Mouse (Mus musculus): ENCODE data around the gene Catsperd. TPM values are rescaled to one million over a fixed set of nuclear protein-coding genes. Genes with fewer than 3 reads are reported as not detected.

Gene Catsperd
- total and polyA plus RNA-seq, 2 experiments from 2014 or later = 0.99 to 1.5 TPM

DNA sequence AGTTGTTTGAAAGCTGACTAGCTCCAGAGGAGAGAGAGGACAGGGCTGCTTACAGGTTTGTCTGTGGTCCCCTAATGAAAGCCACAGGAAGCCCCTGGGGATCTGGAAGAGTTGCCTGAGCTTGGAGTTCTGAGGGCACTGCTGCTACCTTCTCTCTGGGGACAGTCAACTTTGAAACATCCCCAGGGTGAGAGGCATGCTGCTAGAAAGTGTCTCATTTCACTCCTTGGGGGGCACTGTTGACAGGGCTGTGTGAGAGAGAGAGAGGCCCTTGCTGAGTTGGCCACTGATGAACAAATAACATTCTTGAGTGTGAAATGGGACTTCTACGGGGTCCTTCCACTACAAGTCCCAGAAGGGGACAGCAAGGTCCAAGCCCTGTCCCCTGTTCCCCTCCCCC lies 40.2 kb upstream of the Catsperd start:
- no peak overlapping the region for H3K9ac ChIP-seq (replicated peaks; ENCODE audit: low read length, poor library complexity, severe bottlenecking)
- TF ChIP-seq CTCF (IDR thresholded peaks at IDR 0.05) = no peak
- no peak overlapping the region for H3K4me2 ChIP-seq (ENCODE audit: low read depth, low read length, poor library complexity, severe bottlenecking)
- H3K27me3 ChIP-seq (ENCODE audit: insufficient read depth, low read length) = no peaks in the 10 kb centered on the region
- DNase-seq (ENCODE audit: low spot score) (no peak), ATAC-seq (ENCODE audit: low FRiP score) (no peak)
- H3K4me3 ChIP-seq (ENCODE audit: low read depth, low read length) = no peak overlapping the region
- peaks cover 24% of the 10 kb centered on the region for H3K4me1 ChIP-seq (ENCODE audit: insufficient read depth, low read length)
- H3K36me3 ChIP-seq (ENCODE audit: insufficient read depth, low read length) = peaks cover 47% of the 10 kb centered on the region
- H3K9me3 ChIP-seq (ENCODE audit: low read length) = no peaks in the 10 kb centered on the region
- no peak overlapping the region for H3K27ac ChIP-seq (ENCODE audit: low read depth, low read length)
- WGBS = 67% methylated on average over 1 of the region's 1 CpGs

DNA sequence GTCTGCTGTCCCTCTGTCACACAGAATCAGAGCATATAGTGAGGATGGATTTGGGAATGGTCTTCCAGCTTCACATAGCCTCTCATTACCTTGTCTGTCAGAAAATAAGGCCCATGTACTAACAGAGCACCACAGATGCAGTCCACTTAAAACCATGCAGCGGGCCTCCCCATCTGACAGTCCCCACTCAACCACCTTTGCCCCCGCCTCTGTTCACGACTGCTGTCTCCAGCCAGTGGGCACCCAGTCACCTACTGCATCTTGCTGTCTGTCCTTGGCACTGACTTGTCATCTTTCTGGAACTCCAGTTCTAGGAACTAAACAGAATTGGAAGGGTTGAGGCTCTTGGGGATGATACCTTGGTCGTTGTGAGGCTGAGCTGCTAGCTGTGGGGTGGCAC lies 39.0 kb upstream of the Catsperd start:
- ATAC-seq (ENCODE audit: low FRiP score) = no peak
- H3K9ac ChIP-seq (replicated peaks; ENCODE audit: low read length, poor library complexity, severe bottlenecking) = no peak overlapping the region
- 97% methylated on average over 4 of the region's 4 CpGs for WGBS
- H3K4me2 ChIP-seq (ENCODE audit: low read depth, low read length, poor library complexity, severe bottlenecking) = no peak overlapping the region
- no peak for DNase-seq (ENCODE audit: low spot score)
- H3K9me3 ChIP-seq (ENCODE audit: low read length) = no peaks in the 10 kb centered on the region
- H3K4me1 ChIP-seq (ENCODE audit: insufficient read depth, low read length) = peaks cover 16% of the 10 kb centered on the region
- H3K36me3 ChIP-seq (ENCODE audit: insufficient read depth, low read length) = peaks cover 56% of the 10 kb centered on the region
- no peak for TF ChIP-seq CTCF (IDR thresholded peaks at IDR 0.05)
- H3K27me3 ChIP-seq (ENCODE audit: insufficient read depth, low read length) = no peaks in the 10 kb centered on the region
- no peak overlapping the region for H3K4me3 ChIP-seq (ENCODE audit: low read depth, low read length)
- H3K27ac ChIP-seq (ENCODE audit: low read depth, low read length) = no peak overlapping the region

DNA sequence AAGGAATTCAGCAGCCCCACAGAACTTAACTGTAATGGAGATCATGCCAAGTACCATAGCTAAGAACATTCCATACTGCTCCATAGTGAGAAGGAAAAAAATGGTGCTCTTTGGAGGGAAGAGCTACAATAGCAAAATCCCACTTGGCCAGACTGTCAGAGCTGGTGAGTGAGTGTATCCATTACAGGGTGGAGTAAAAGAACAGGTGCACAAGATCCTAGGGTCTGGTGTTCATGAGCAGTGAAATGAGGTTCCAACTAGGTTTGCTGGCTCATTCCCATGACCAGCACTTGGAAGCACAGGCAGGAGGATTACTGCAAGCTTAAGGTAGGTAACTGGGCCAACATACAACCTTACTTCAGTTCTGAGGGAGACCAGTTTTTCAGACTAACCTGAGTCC lies 35.4 kb upstream of the Catsperd start:
- no peaks in the 10 kb centered on the region for H3K27me3 ChIP-seq (ENCODE audit: insufficient read depth, low read length)
- peaks cover 88% of the 10 kb centered on the region for H3K36me3 ChIP-seq (ENCODE audit: insufficient read depth, low read length)
- H3K4me1 ChIP-seq (ENCODE audit: insufficient read depth, low read length) = 0 out of 2 replicates have a peak, but pooled peaks cover under 1% of the 10 kb centered on the region
- TF ChIP-seq CTCF (IDR thresholded peaks at IDR 0.05) = no peak
- H3K9ac ChIP-seq (replicated peaks; ENCODE audit: low read length, poor library complexity, severe bottlenecking) = no peak overlapping the region
- ATAC-seq (ENCODE audit: low FRiP score) (no peak), DNase-seq (ENCODE audit: low spot score) (no peak)
- no peak overlapping the region for H3K4me2 ChIP-seq (ENCODE audit: low read depth, low read length, poor library complexity, severe bottlenecking)
- H3K27ac ChIP-seq (ENCODE audit: low read depth, low read length) = no peak overlapping the region
- no peaks in the 10 kb centered on the region for H3K9me3 ChIP-seq (ENCODE audit: low read length)
- H3K4me3 ChIP-seq (ENCODE audit: low read depth, low read length) = no peak overlapping the region

DNA sequence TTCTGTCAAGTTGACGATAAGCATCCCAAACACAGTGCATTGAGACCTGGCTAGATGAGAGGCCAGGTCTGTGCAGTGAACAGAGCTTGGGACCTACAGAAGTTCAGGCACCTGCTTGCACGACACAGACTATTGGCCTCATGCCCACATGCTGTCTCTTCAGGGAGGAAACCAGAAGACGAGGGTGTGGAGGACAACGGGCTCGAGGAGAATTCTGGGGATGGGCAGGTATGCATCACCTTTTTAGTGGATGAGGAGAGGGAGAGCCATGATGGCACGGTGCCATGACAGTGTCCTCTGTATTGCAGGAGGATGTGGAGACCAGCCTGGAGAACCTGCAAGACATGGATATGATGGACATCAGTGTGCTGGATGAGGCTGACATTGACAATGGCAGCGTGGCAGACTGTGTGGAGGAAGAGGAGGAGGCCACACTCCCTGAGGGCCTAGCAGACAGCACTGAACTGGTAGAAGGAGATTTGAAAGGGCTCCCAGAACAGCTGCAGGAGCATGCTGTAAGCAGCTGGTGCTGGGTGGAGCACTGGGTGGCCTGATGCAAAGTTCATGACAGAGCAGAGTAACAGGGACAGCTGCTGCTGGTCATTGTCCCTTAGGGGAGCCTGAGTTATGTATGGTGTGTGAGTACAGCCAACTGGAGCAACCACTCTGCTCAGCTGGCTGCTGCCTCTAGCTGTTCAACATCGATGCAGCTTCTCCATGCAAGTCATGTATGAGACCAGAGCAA lies 34.2 kb upstream of the Catsperd start:
- Histone ChIP-seq H3K4me2 (ENCODE audit: low read depth, low read length, poor library complexity, severe bottlenecking) (no peak overlapping the region), H3K9ac (replicated peaks; ENCODE audit: low read length, poor library complexity, severe bottlenecking) (no peak overlapping the region), H3K9me3 (ENCODE audit: low read length) (no peaks in the 10 kb centered on the region), H3K36me3 (ENCODE audit: insufficient read depth, low read length) (peaks cover 88% of the 10 kb centered on the region), H3K27me3 (ENCODE audit: insufficient read depth, low read length) (no peaks in the 10 kb centered on the region), H3K4me3 (ENCODE audit: low read depth, low read length) (no peak overlapping the region), H3K4me1 (ENCODE audit: insufficient read depth, low read length) (no peaks in the 10 kb centered on the region), H3K27ac (ENCODE audit: low read depth, low read length) (no peak overlapping the region)
- no peak for TF ChIP-seq CTCF (IDR thresholded peaks at IDR 0.05)
- 91% methylated on average over 8 of the region's 8 CpGs for WGBS
- ATAC-seq (ENCODE audit: low FRiP score) = no peak
- no peak for DNase-seq (ENCODE audit: low spot score)

DNA sequence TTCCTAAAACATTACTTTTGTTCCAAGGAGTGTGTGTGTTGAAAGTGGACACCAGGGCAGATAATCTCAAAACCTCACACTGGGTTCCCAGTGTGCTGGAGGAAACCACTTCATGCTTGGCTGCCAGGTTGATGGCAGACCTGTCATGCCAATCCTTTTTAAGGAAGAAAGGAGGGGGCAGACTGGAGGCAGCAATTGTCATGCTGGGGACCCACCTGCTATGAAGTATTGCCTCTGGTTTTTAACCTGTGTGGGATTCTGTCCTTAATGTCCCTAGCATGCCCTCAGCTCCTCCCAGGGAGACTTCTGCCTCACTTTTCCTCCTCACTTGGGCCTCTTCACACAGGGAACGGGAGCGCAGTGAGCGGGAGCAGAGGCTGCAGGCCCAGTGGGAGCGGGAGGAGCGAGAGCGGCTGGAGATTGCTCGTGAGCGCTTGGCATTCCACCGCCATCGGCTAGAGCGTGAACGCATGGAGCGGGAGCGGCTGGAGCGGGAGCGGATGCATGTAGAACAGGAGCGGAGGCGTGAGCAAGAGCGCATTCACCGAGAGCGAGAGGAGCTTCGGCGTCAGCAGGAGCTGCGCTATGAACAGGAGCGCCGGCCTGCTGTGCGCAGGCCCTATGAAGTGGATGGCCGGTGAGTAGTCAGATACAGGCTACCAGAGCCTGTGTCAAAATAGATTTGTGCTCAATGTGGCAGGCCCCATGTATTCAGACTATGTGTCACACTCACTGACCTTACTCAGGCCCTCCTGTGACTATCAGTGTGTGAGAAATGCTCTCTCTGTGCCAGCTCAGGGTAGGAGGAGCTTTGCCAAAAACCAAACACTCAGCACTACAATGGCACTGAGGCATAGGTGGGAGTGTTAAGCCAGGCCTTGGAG lies 24.5 kb upstream of the Catsperd start:
- Histone ChIP-seq H3K36me3 (ENCODE audit: insufficient read depth, low read length) (peaks cover 78% of the 10 kb centered on the region), H3K4me1 (ENCODE audit: insufficient read depth, low read length) (peaks cover 1% of the 10 kb centered on the region), H3K27me3 (ENCODE audit: insufficient read depth, low read length) (no peaks in the 10 kb centered on the region), H3K9ac (replicated peaks; ENCODE audit: low read length, poor library complexity, severe bottlenecking) (no peak overlapping the region), H3K4me2 (ENCODE audit: low read depth, low read length, poor library complexity, severe bottlenecking) (no peak overlapping the region), H3K4me3 (ENCODE audit: low read depth, low read length) (no peak overlapping the region), H3K27ac (ENCODE audit: low read depth, low read length) (no peak overlapping the region), H3K9me3 (ENCODE audit: low read length) (no peaks in the 10 kb centered on the region)
- DNase-seq (ENCODE audit: low spot score) (no peak), ATAC-seq (ENCODE audit: low FRiP score) (no peak)
- no peak for TF ChIP-seq CTCF (IDR thresholded peaks at IDR 0.05)
- WGBS = 94% methylated on average over 28 of the region's 28 CpGs

DNA sequence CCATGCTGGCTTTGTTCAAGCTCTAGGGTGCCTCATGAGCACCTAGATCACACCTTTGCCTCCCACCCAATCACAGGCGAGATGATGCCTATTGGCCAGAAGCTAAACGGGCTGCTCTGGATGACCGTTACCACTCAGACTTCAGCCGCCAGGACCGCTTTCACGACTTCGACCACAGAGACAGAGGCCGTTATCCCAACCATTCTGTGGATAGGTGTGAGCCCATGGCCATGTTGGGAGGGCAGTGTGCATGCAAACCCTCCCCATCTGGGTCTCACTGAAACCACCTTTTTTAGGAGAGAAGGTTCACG lies 23.9 kb upstream of the Catsperd start:
- Histone ChIP-seq H3K9me3 (ENCODE audit: low read length) (no peaks in the 10 kb centered on the region), H3K9ac (replicated peaks; ENCODE audit: low read length, poor library complexity, severe bottlenecking) (no peak overlapping the region), H3K27me3 (ENCODE audit: insufficient read depth, low read length) (no peaks in the 10 kb centered on the region), H3K36me3 (ENCODE audit: insufficient read depth, low read length) (peaks cover 78% of the 10 kb centered on the region), H3K27ac (ENCODE audit: low read depth, low read length) (no peak overlapping the region), H3K4me3 (ENCODE audit: low read depth, low read length) (no peak overlapping the region), H3K4me2 (ENCODE audit: low read depth, low read length, poor library complexity, severe bottlenecking) (no peak overlapping the region), H3K4me1 (ENCODE audit: insufficient read depth, low read length) (peaks cover 5% of the 10 kb centered on the region)
- TF ChIP-seq CTCF (IDR thresholded peaks at IDR 0.05) = no peak
- WGBS = 89% methylated on average over 9 of the region's 9 CpGs
- DNase-seq (ENCODE audit: low spot score) = no peak
- ATAC-seq (ENCODE audit: low FRiP score) = no peak
